Mouse (Mus musculus): ENCODE measurements around the gene Tbc1d8. TPM values are rescaled to one million over a fixed set of nuclear protein-coding genes. Genes with fewer than 3 reads are reported as not detected.

Gene Tbc1d8
- polyA plus RNA-seq, 1 experiment from 2014 or later: 5.4 TPM

DNA sequence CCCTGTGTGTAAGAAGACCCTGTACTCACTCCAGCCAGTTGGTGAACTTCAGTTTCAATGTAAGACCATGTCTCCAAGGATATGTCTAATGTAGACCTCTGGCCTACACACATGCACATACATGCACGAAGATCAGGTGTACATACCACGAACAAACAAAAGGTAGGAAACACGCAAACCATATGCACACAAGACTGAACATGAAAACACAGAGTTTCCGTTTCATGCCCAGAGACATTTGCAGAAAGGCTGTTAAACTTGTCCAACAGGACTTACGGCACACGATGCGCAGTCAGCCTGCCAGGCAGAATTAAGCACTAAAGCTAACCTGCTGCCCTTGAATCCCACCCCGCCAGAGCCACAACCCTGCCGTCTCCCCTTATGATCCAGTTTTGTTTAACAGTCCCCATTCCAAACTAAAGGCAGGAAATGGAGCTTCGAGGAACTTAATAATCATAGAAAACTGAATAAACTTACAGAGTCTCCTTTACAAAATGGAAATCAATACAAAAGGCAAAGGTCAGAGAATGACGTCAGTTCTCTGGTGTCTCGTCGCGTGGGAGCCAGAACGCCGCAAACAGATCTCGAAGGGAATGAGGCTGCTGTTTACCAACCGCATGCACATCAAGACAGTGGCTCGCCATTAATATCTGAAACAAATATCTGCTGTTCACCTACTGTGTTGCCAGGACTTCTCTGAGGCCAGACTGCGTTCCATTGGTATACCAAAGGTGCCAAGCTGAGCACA is 33.1 kb downstream of the Tbc1d8 start:
- peaks cover 5% of the 10 kb centered on the region; the same call in 1 of the 2 replicates for H3K4me1 ChIP-seq (ENCODE audit: control insufficient read depth, insufficient read depth, low read length)
- no peaks in the 10 kb centered on the region for H3K9me3 ChIP-seq (ENCODE audit: control insufficient read depth, low read length)
- H3K9ac ChIP-seq (ENCODE audit: low read length): no peak overlapping the region
- no peak overlapping the region for H3K27ac ChIP-seq (ENCODE audit: low read depth, low read length)
- no peaks in the 10 kb centered on the region for H3K36me3 ChIP-seq (ENCODE audit: control insufficient read depth, insufficient read depth, low read length)
- no peaks in the 10 kb centered on the region for H3K27me3 ChIP-seq (ENCODE audit: control insufficient read depth, insufficient read depth, low read length)
- H3K4me3 ChIP-seq (ENCODE audit: low read depth, low read length): no peak overlapping the region
- WGBS: 90% methylated on average over 20 of the region's 20 CpGs
- no peak overlapping the region for H3K4me2 ChIP-seq
- peak; percentile 66 for DNase-seq (ENCODE audit: low spot score, missing footprints)
- ATAC-seq (ENCODE audit: low FRiP score): no peak

DNA sequence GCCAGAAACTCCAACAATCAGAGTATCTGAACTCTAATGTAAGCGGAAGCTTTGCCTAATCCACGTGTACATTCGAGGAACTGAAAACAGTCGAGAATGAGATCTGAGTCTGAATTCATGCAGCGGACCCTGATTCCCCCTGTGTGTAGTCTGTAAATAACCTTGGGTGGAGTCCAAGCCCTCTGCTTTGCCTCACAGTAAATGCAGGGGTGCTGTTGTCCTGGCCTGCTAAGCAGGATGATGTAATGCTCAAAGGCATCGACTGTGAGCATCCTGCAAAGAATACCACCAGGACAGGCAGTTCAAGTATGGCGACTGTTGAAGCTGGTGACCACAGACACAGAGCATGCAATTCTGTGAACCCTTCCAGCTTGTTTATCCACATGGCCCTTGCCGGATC is 34.8 kb downstream of the Tbc1d8 start:
- no peaks in the 10 kb centered on the region for H3K27me3 ChIP-seq (ENCODE audit: control insufficient read depth, insufficient read depth, low read length)
- no peak overlapping the region for H3K4me3 ChIP-seq (ENCODE audit: low read depth, low read length)
- WGBS: 82% methylated on average over 8 of the region's 8 CpGs
- no peaks in the 10 kb centered on the region for H3K36me3 ChIP-seq (ENCODE audit: control insufficient read depth, insufficient read depth, low read length)
- no peak overlapping the region for H3K4me2 ChIP-seq
- no peak for ATAC-seq (ENCODE audit: low FRiP score)
- H3K4me1 ChIP-seq (ENCODE audit: control insufficient read depth, insufficient read depth, low read length): peaks cover 2% of the 10 kb centered on the region; the same call in 1 of the 2 replicates
- H3K9ac ChIP-seq (ENCODE audit: low read length): no peak overlapping the region
- no peak overlapping the region for H3K27ac ChIP-seq (ENCODE audit: low read depth, low read length)
- no peak for DNase-seq (ENCODE audit: low spot score, missing footprints)
- H3K9me3 ChIP-seq (ENCODE audit: control insufficient read depth, low read length): no peaks in the 10 kb centered on the region

DNA sequence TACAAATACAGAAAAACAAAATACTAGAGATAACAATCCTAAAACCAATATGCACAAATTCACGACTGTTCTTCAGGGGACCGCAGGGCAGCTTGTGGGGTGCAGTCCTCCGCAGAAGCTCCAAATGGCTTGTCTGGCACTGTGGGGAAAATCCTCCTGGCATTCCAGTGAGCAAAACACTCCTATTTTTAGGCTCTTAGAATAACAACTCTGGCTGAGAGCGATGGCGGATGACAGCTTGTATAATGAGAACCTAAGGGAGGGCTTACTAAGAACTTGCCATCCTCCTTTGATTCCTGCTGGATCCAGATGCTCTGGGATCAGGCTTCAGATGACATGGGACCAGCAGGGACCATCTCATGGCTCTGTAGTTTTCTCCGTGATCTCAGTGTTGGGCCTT is 36.9 kb downstream of the Tbc1d8 start:
- 84% methylated on average over 6 of the region's 6 CpGs for WGBS
- Histone ChIP-seq H3K9me3 (ENCODE audit: control insufficient read depth, low read length) (no peaks in the 10 kb centered on the region), H3K9ac (ENCODE audit: low read length) (no peak overlapping the region), H3K4me1 (ENCODE audit: control insufficient read depth, insufficient read depth, low read length) (peaks cover 2% of the 10 kb centered on the region; the same call in 1 of the 2 replicates), H3K4me3 (ENCODE audit: low read depth, low read length) (no peak overlapping the region), H3K4me2 (no peak overlapping the region), H3K27ac (ENCODE audit: low read depth, low read length) (no peak overlapping the region), H3K27me3 (ENCODE audit: control insufficient read depth, insufficient read depth, low read length) (no peaks in the 10 kb centered on the region), H3K36me3 (ENCODE audit: control insufficient read depth, insufficient read depth, low read length) (no peaks in the 10 kb centered on the region)
- DNase-seq (ENCODE audit: low spot score, missing footprints) (no peak), ATAC-seq (ENCODE audit: low FRiP score) (no peak)

DNA sequence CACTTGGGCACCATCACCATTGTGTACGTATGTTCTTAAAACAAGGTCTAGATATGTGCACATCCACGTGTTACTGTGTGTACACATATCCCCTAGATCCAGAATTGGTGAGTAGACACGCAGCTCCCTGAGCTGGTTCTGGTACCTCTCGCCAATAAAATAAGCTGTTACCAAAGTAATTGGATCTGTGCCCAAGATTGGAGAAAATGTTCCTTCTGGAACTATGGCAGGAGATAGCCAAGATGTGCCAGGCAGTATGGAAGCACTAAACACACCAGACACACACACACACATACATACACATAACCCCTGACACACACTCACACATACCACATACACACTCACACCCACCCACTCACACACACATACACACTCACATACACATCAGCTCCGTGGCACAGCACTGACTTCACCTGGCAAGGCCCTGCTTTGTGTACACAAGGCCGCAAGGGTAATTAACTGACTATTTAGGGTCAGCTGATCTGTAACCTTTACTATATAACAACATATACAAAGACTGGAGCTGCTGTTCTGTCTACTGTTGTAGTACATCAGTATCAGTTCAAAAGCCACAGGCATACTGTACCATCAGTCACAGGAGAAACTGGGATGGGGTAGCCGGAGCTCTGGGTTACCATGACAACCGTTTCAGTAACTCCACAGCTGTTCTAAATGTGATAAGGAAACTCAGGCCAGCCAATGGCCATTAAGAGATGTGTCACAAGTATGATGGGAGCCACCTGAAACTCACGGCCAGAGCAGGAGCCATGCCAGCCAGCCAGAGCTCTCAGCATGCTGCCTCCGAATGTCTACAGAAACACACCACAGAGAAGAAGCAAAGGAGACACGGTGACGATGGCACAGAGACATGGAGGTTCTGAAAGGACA is 38.6 kb downstream of the Tbc1d8 start:
- no peaks in the 10 kb centered on the region for H3K9me3 ChIP-seq (ENCODE audit: control insufficient read depth, low read length)
- no peak overlapping the region for H3K4me3 ChIP-seq (ENCODE audit: low read depth, low read length)
- ATAC-seq (ENCODE audit: low FRiP score): no peak
- no peaks in the 10 kb centered on the region for H3K27me3 ChIP-seq (ENCODE audit: control insufficient read depth, insufficient read depth, low read length)
- H3K27ac ChIP-seq (ENCODE audit: low read depth, low read length): no peak overlapping the region
- H3K36me3 ChIP-seq (ENCODE audit: control insufficient read depth, insufficient read depth, low read length): no peaks in the 10 kb centered on the region
- H3K4me2 ChIP-seq: no peak overlapping the region
- 85% methylated on average over 12 of the region's 12 CpGs for WGBS
- no peak overlapping the region for H3K9ac ChIP-seq (ENCODE audit: low read length)
- no peak for DNase-seq (ENCODE audit: low spot score, missing footprints)
- H3K4me1 ChIP-seq (ENCODE audit: control insufficient read depth, insufficient read depth, low read length): no peaks in the 10 kb centered on the region

DNA sequence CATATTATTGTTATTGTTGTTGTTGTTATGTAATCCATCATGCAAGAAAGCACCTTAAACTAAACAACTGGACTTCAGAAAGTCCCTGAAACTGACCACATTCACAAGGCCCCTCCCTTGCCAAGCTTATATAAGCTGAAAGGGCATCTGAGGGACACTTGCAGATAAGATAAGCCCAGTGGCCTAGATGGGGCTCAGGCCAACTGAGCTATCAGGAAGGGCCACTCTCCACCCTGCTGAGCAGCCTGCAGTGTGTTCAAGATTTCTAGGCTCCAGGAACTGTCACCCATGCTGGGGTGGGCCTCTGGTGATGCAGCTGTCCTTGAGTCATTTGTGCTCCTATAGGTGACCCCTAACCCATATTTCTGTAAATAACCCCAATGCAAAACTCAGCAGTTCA is 39.9 kb downstream of the Tbc1d8 start:
- H3K4me1 ChIP-seq (ENCODE audit: control insufficient read depth, insufficient read depth, low read length): no peaks in the 10 kb centered on the region
- no peak overlapping the region for H3K9ac ChIP-seq (ENCODE audit: low read length)
- H3K9me3 ChIP-seq (ENCODE audit: control insufficient read depth, low read length): no peaks in the 10 kb centered on the region
- no peaks in the 10 kb centered on the region for H3K27me3 ChIP-seq (ENCODE audit: control insufficient read depth, insufficient read depth, low read length)
- ATAC-seq (ENCODE audit: low FRiP score) (no peak), DNase-seq (ENCODE audit: low spot score, missing footprints) (no peak)
- H3K4me3 ChIP-seq (ENCODE audit: low read depth, low read length): no peak overlapping the region
- H3K4me2 ChIP-seq: no peak overlapping the region
- no peaks in the 10 kb centered on the region for H3K36me3 ChIP-seq (ENCODE audit: control insufficient read depth, insufficient read depth, low read length)
- H3K27ac ChIP-seq (ENCODE audit: low read depth, low read length): no peak overlapping the region

DNA sequence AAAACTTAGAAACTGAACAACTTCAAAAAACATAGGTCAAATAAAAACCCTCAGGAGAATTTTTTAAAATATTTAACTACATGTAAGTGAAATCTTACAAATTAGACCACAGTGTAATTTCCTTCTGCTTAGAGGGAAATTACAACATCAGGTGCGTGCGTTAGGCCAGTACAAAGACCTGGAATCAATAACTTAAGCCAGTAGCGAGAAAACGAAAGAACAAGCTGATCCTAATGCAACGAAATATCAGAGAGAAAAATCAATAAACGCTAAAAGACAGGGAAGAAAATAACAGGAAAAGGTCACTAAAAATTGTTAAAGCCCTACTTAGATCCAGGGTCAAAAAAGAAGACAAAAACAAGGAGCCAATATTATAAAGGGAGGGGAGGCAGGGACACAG is 44.3 kb downstream of the Tbc1d8 start:
- Histone ChIP-seq H3K27me3 (ENCODE audit: control insufficient read depth, insufficient read depth, low read length) (no peaks in the 10 kb centered on the region), H3K4me3 (ENCODE audit: low read depth, low read length) (no peak overlapping the region), H3K9ac (ENCODE audit: low read length) (no peak overlapping the region), H3K4me1 (ENCODE audit: control insufficient read depth, insufficient read depth, low read length) (no peaks in the 10 kb centered on the region), H3K27ac (ENCODE audit: low read depth, low read length) (no peak overlapping the region), H3K4me2 (no peak overlapping the region), H3K36me3 (ENCODE audit: control insufficient read depth, insufficient read depth, low read length) (no peaks in the 10 kb centered on the region), H3K9me3 (ENCODE audit: control insufficient read depth, low read length) (no peaks in the 10 kb centered on the region)
- 80% methylated on average over 6 of the region's 6 CpGs for WGBS
- ATAC-seq (ENCODE audit: low FRiP score) (no peak), DNase-seq (ENCODE audit: low spot score, missing footprints) (no peak)

DNA sequence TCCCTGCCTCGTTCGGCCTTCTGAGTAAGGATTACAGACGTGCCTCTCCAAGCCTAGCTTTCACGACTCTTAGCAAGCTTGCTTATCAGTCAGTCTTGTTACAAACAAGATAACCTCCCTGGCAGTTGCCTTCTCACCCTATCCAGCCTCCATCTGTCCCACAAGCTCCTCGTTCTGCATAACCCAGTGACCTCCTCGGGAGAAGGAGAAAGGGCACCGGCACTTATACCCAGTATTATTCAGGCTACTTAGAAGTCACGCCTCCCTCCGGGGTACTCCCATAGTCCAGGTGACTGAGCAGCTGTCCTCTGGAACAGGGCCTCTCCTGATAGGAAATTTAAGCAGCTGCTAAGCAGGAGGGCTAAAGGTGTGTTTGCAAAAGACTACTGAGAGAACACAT is 48.5 kb downstream of the Tbc1d8 start:
- no peak for ATAC-seq (ENCODE audit: low FRiP score)
- Histone ChIP-seq H3K27me3 (ENCODE audit: control insufficient read depth, insufficient read depth, low read length) (no peaks in the 10 kb centered on the region), H3K36me3 (ENCODE audit: control insufficient read depth, insufficient read depth, low read length) (no peaks in the 10 kb centered on the region), H3K9ac (ENCODE audit: low read length) (no peak overlapping the region), H3K9me3 (ENCODE audit: control insufficient read depth, low read length) (no peaks in the 10 kb centered on the region), H3K4me3 (ENCODE audit: low read depth, low read length) (no peak overlapping the region), H3K4me2 (no peak overlapping the region), H3K4me1 (ENCODE audit: control insufficient read depth, insufficient read depth, low read length) (no peaks in the 10 kb centered on the region), H3K27ac (ENCODE audit: low read depth, low read length) (no peak overlapping the region)
- peak; percentile 66 for DNase-seq (ENCODE audit: low spot score, missing footprints)
- 68% methylated on average over 9 of the region's 9 CpGs for WGBS

DNA sequence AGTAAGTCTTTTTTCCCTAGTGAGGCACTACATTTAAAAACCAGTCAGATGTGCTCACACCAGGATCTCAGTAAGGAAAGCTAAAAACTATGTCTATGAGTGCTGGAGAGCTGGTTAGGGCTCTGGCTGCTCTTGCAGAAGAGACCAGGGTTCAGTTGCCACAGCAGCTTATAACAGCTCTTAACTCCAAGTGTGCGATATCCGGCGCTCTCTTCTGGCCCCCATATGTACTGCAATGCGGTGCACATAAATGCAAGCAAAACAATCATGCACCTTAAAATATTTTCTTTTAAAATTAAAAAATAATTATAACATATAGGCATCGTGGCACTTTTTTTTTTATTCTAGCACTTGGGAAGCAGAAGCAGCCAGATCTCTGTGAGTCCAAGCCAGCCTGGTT is 49.5 kb downstream of the Tbc1d8 start:
- H3K4me1 ChIP-seq (ENCODE audit: control insufficient read depth, insufficient read depth, low read length): no peaks in the 10 kb centered on the region
- no peaks in the 10 kb centered on the region for H3K27me3 ChIP-seq (ENCODE audit: control insufficient read depth, insufficient read depth, low read length)
- DNase-seq (ENCODE audit: low spot score, missing footprints) (peak; percentile 68), ATAC-seq (ENCODE audit: low FRiP score) (no peak)
- no peak overlapping the region for H3K4me3 ChIP-seq (ENCODE audit: low read depth, low read length)
- no peak overlapping the region for H3K4me2 ChIP-seq
- no peaks in the 10 kb centered on the region for H3K9me3 ChIP-seq (ENCODE audit: control insufficient read depth, low read length)
- H3K36me3 ChIP-seq (ENCODE audit: control insufficient read depth, insufficient read depth, low read length): no peaks in the 10 kb centered on the region
- WGBS: 92% methylated on average over 5 of the region's 5 CpGs
- H3K9ac ChIP-seq (ENCODE audit: low read length): no peak overlapping the region
- H3K27ac ChIP-seq (ENCODE audit: low read depth, low read length): no peak overlapping the region

DNA sequence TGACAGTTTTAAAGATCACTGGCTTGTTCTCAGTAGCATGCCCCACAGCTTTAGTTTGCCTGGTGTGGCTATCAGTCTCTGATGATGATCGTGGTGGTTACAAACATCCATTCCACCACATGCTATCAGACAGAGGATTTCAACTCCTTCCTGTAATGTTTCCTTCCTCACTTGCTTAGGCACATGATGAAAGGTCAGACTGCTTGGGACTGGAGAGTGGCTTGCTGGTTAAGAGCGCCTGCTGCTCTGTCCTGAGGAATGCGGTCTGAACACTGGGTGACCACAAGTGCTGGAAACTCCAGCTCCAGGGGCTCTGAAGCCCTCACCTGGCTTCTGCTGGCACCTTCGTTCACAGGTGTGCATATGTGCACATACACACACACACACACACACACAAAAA is 50.3 kb downstream of the Tbc1d8 start:
- no peaks in the 10 kb centered on the region for H3K27me3 ChIP-seq (ENCODE audit: control insufficient read depth, insufficient read depth, low read length)
- peak; percentile 17 for DNase-seq (ENCODE audit: low spot score, missing footprints)
- WGBS: 85% methylated on average over 4 of the region's 4 CpGs

More for the DNA sequence above, 50.3 kb downstream of the Tbc1d8 start:
- ATAC-seq (ENCODE audit: low FRiP score): no peak
- Histone ChIP-seq H3K4me2 (no peak overlapping the region), H3K4me1 (ENCODE audit: control insufficient read depth, insufficient read depth, low read length) (no peaks in the 10 kb centered on the region), H3K9me3 (ENCODE audit: control insufficient read depth, low read length) (no peaks in the 10 kb centered on the region), H3K36me3 (ENCODE audit: control insufficient read depth, insufficient read depth, low read length) (no peaks in the 10 kb centered on the region), H3K27ac (ENCODE audit: low read depth, low read length) (no peak overlapping the region), H3K9ac (ENCODE audit: low read length) (no peak overlapping the region), H3K4me3 (ENCODE audit: low read depth, low read length) (no peak overlapping the region)
